Mouse (Mus musculus) testis, adult 2 months (tissue): ENCODE results near the gene Olfr457. TPM values are rescaled to one million over a fixed set of nuclear protein-coding genes. Genes with fewer than 3 reads are reported as not detected.

Experiments
- H3K27ac ChIP-seq: fragments of 200-500 bp; 2 replicates; pipeline ENCODE4 v1.5.1; 2012; ENCODE audit warnings: low read depth, low read length; ENCODE audit not compliant: control insufficient read depth, insufficient read depth
- H3K27me3 ChIP-seq: fragments of 200-500 bp; 2 replicates; pipeline ENCODE4 v1.6.1; 2012; ENCODE audit warnings: mild to moderate bottlenecking, low read length, moderate library complexity; ENCODE audit not compliant: control insufficient read depth, insufficient read depth
- H3K36me3 ChIP-seq: fragments of 200-500 bp; 2 replicates; pipeline ENCODE4 v1.6.1; 2012; ENCODE audit warnings: mild to moderate bottlenecking, low read length; ENCODE audit not compliant: control insufficient read depth, insufficient read depth
- H3K4me1 ChIP-seq: fragments of 200-500 bp; 2 replicates; pipeline ENCODE4 v1.6.1; 2012; ENCODE audit warnings: low read length; ENCODE audit not compliant: control insufficient read depth, insufficient read depth
- H3K4me3 ChIP-seq: fragments of 200-500 bp; 2 replicates; pipeline ENCODE4 v1.5.1; 2012; ENCODE audit warnings: low read depth, mild to moderate bottlenecking, low read length, moderate library complexity, mixed read lengths; ENCODE audit not compliant: control insufficient read depth
- CTCF ChIP-seq: fragments of 200-500 bp; IDR thresholded peaks from 2 replicates; pipeline ENCODE4 v1.5.1; 2012; ENCODE audit warnings: low read depth, mild to moderate bottlenecking, inconsistent platforms, low read length, moderate library complexity; ENCODE audit not compliant: control insufficient read depth, insufficient read depth, insufficient replicate concordance
- POLR2A ChIP-seq: fragments of 200-500 bp; IDR thresholded peaks from 2 replicates; pipeline ENCODE4 v1.6.1; 2012; ENCODE audit warnings: low read depth, mild to moderate bottlenecking, inconsistent platforms, low read length, moderate library complexity; ENCODE audit not compliant: control insufficient read depth
- polyA plus RNA-seq: library from polyadenylated mRNA; depleted of rRNA; stranded (reverse); fragments of >200 nt; gene quantifications from 2 replicates; pipeline ENCODE4 v1.2.3, GENCODE M21; 2012; rRNA removed

Olfr457 gene
- polyA plus RNA-seq, 1 experiment: not detected

- Histone ChIP-seq H3K27me3 (no peaks in the 10 kb centered on the region), H3K27ac (no peak overlapping the region), H3K4me1 (no peaks in the 10 kb centered on the region), H3K36me3 (no peaks in the 10 kb centered on the region), H3K4me3 (no peak overlapping the region)
- TF ChIP-seq CTCF: no peak
- no peak for TF ChIP-seq POLR2A
Measured at GRCm38 (mm10) chr6:42433554-42433953, 42.6 kb downstream of the Olfr457 start.

GRCm38 (mm10) chr6:42426337-42426736 lies 49.8 kb downstream of the Olfr457 start:
- TF ChIP-seq POLR2A (no peak), CTCF (no peak)
- Histone ChIP-seq H3K36me3 (no peaks in the 10 kb centered on the region), H3K4me3 (no peak overlapping the region), H3K27me3 (no peaks in the 10 kb centered on the region), H3K4me1 (no peaks in the 10 kb centered on the region), H3K27ac (no peak overlapping the region)

GRCm38 (mm10) chr6:42424472-42424871 lies 51.7 kb downstream of the Olfr457 start:
- Histone ChIP-seq H3K36me3 (no peaks in the 10 kb centered on the region), H3K27ac (no peak overlapping the region), H3K4me3 (no peak overlapping the region), H3K27me3 (no peaks in the 10 kb centered on the region), H3K4me1 (no peaks in the 10 kb centered on the region)
- TF ChIP-seq CTCF: no peak
- TF ChIP-seq POLR2A: no peak

GRCm38 (mm10) chr6:42421439-42421838 lies 54.7 kb downstream of the Olfr457 start:
- Histone ChIP-seq H3K36me3 (no peaks in the 10 kb centered on the region), H3K27ac (no peak overlapping the region), H3K27me3 (no peaks in the 10 kb centered on the region), H3K4me3 (no peak overlapping the region), H3K4me1 (no peaks in the 10 kb centered on the region)
- TF ChIP-seq CTCF (no peak), POLR2A (no peak)

GRCm38 (mm10) chr6:42419443-42419842 lies 56.7 kb downstream of the Olfr457 start:
- Histone ChIP-seq H3K4me3 (no peak overlapping the region), H3K36me3 (no peaks in the 10 kb centered on the region), H3K27ac (no peak overlapping the region), H3K27me3 (no peaks in the 10 kb centered on the region), H3K4me1 (no peaks in the 10 kb centered on the region)
- TF ChIP-seq CTCF (no peak), POLR2A (no peak)

Other genes with a start within 250 kb of the Olfr457 start
- 6.3 and 6.5 TPM in 2 replicates for gene Gstk1, start 230.4 kb downstream of the Olfr457 start, polyA plus RNA-seq
- gene Tmem139, start 214.4 kb downstream of the Olfr457 start, polyA plus RNA-seq: 0.12 TPM in 1 of 2 replicates, not detected in the other
- 7.4 and 10.4 TPM in 2 replicates for gene Casp2, start 211.3 kb downstream of the Olfr457 start, polyA plus RNA-seq
- 0.84 and 0.89 TPM in 2 replicates for gene Clcn1, start 189.7 kb downstream of the Olfr457 start, polyA plus RNA-seq
- gene Fam131b, start 151.7 kb downstream of the Olfr457 start, polyA plus RNA-seq: 11.9 and 12.0 TPM in 2 replicates
- gene Zyx, start 126.7 kb downstream of the Olfr457 start, polyA plus RNA-seq: 35.2 and 40.1 TPM in 2 replicates
- gene Epha1, start 103.1 kb downstream of the Olfr457 start, polyA plus RNA-seq: 0.30 and 0.76 TPM in 2 replicates
- gene Tas2r143, start 76.1 kb downstream of the Olfr457 start, polyA plus RNA-seq: not detected in 2 replicates
- not detected in 2 replicates for gene Tas2r135, start 70.9 kb downstream of the Olfr457 start, polyA plus RNA-seq
- not detected in 2 replicates for gene Tas2r126, start 41.8 kb downstream of the Olfr457 start, polyA plus RNA-seq
- 0.16 TPM in 1 of 2 replicates, not detected in the other for gene Olfr458, start 11.1 kb downstream of the Olfr457 start, polyA plus RNA-seq
- gene Olfr456, start 10.9 kb upstream of the Olfr457 start, polyA plus RNA-seq: 0.20 and 0.42 TPM in 2 replicates
- gene Olfr455, start 71.3 kb upstream of the Olfr457 start, polyA plus RNA-seq: 0.02 and 0.15 TPM in 2 replicates
- not detected in 2 replicates for gene Tcaf3, start 121.4 kb upstream of the Olfr457 start, polyA plus RNA-seq
- 0.29 and 0.43 TPM in 2 replicates for gene Tcaf2, start 168.9 kb upstream of the Olfr457 start, polyA plus RNA-seq
- gene Tcaf1, start 233.8 kb upstream of the Olfr457 start, polyA plus RNA-seq: 2.2 and 2.6 TPM in 2 replicates